Mouse (Mus musculus) cerebellum, postnatal 10 days (tissue): ENCODE data around the gene Gm17490.

Source experiments
- DNase-seq, 2 experiments: peaks; one replicate each; pipeline ENCODE4 v3.0.0; 2021; ENCODE audit warnings: mixed read lengths in 2 of 2

Gene Gm17490

GRCm38 (mm10) chr2:11625890-11626289 lies at the start of gene Gm17490:
Gene Gm17490, minus strand, starts transcription at chr2:11626264.
- DNase-seq, result no peak

DNA sequence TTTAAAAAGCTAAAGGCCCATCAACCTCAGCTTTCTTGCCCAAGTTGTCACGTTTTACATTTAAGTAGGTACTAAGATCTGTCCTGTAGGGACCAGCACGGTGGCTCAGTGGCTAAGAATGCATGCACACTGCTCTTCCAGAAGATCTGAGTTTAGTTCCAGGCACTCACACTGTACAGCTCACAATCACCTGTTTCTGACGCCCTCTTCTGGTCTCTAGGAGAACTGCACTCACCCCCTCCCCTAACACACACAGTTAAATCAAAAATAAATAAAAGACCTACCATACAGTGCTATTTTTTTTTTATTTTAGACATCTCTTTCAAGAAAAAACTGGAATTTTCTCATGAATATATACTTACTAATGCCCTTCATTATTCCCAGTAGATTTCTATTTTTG lies 46.1 kb upstream of the Gm17490 start:
- DNase-seq, result peak in 1 of 2 experiments; percentile 14

- DNase-seq, result no peak
Measured at GRCm38 (mm10) chr2:11665326-11665725, 39.3 kb upstream of the Gm17490 start.

GRCm38 (mm10) chr2:11664806-11665205 lies 38.7 kb upstream of the Gm17490 start:
- DNase-seq, result peak; percentile 10

DNA sequence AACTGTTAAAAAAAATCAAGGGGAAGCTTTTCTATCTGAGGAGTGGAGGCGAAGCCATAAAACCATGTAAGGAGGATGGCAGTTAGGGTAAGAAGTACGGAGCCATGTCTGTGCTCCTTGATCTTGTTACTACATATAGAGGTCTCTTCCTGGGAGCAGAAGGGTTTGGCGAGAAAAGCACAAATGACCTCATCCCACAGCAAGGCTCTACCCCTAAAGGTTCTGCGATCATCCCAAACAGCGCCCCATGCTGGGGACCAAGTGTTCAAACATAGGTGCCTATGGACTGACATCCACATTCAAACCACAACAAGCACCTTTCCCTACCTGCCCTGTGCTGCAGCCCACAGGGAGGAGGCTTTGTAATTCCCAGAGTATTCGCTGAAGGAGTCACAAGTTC lies 38.3 kb upstream of the Gm17490 start:
- DNase-seq, result peak; percentile 72 to 74

DNA sequence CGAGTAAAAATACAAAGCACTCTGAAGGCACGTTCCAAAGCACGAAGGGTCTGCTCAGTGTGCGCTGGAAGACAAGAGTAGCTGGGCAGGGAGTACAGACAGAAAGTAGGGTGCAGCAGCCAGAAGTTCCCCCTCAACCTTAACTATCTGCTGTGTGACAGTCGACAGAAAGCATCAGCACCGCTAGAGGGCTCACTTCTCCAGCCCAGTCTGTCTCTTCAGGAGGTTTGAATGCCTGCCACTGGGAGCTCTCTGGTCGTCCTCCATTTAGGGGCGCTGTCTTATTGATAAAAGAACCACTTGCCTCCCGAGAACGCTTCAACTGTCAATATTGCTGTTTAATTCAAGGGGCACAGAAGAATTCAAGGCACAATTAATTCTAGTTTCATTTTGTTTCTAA lies 37.9 kb upstream of the Gm17490 start:
- DNase-seq, result peak; percentile 92 to 93

DNA sequence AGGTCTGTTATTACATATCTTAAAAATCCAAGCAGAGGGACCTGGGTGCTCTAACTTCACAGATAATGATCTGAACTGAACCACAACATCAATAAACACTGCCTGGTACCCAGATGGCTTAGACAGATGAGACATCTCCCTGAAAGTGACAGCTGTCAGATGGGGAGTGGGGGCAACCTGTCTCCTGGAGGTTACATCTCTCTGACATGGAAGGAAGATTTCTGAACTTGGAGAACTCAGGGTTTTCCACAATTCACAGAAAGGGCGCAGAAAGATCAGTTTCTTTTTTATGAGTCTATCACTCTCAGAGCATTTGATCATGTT lies 36.8 kb upstream of the Gm17490 start:
- no peak for DNase-seq

DNA sequence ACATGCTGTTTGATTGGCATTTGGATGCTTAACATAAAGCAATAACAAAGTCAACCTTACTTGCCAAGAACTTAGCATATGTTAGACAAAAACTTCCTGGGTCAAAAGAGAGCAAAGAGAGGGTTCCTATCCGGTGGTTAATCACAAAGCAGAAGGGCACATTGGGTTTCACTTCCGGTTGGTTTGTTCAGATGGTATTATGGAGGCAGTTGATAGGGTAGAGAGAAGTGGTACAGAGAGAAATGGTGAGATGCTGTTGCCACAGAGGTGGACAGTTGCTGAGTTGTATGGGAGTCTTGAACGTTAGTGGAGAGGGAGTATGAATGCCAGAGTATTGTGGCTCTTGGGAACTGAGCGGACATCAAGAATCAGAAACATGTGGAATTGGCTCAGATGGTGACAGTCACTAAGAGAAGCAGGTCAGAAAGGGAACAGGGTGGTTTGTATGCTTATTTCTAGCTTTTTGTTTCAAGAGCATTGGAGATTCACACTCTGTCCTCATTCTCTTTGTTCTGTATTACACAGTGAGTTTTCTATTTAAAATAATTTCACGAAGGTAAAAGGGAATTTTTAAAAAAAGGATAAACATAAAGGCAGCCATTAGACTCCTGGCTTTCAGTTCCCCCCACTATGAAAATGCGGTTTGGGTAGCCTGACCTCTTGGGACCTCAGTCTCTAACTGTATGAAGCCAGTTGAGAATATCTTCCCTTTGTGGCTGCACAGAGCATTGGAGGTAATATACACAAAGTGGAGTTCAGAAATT lies 36.3 kb upstream of the Gm17490 start:
- no peak for DNase-seq

DNA sequence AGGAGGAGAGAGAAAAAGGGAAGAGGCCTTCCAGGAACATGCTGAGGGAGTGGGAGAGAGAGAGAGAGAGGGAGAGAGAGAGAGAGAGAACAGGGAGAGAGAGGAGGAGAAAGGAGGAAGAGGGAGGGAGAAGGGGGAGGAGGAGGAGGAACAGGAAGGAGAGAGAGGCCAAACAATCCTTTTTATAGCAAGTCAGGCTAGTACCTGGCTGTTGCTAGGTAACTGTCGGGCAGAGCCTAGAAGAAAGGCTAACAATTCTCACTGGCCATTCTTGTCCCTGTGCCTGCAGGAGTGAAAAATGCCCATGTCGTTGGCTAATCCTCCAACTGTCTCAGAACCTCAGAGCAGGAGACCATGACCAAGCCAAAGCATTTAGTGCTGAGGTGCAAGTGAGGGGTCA lies 33.2 kb upstream of the Gm17490 start:
- DNase-seq, result no peak

DNA sequence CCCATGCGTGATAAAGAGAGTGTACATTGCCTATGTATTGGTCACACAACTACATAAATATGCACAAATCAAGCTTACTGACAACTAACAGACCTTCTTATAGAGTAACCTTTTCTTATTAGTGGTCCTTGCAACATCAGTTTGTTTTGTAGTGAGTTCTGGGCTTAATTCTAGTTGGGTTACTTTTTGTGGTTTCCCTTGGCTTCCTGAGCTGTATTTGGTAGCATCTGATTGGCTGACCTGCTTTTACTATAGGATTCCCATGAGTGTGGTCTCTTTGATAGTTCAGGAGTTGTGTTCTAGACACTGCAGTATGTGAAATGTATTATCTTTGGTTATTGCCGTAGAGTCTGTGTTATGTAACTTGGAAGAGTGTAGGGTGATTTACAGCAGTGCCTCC lies 31.5 kb upstream of the Gm17490 start:
- DNase-seq, result no peak

GRCm38 (mm10) chr2:11654990-11655931 lies 29.2 kb upstream of the Gm17490 start:
- no peak for DNase-seq

- DNase-seq, result no peak
Measured at GRCm38 (mm10) chr2:11653780-11654179, 27.7 kb upstream of the Gm17490 start.

- DNase-seq, result no peak
Measured at GRCm38 (mm10) chr2:11653330-11653729, 27.3 kb upstream of the Gm17490 start.

- DNase-seq, result no peak
Measured at GRCm38 (mm10) chr2:11652780-11653179, 26.7 kb upstream of the Gm17490 start.

GRCm38 (mm10) chr2:11652196-11652595 lies 26.1 kb upstream of the Gm17490 start:
- no peak for DNase-seq

DNA sequence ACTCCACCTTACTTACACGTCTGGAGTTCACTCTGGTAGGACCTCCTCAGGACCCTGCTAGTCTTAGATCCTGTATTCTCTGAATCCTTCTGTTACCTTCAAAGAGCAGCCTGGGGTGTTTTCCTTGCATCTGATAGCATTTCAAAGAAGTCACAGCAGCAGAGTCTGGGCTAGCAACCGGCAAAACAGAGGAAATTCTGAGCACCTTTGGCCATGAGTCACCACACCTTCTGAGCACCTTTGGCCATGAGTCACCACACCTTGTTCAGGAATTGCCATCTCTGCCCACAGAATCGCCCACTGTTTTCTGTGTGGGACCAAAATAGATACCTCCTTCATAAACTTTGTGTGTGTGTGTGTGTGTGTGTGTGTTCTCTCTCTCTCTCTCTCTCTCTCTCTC lies 25.4 kb upstream of the Gm17490 start:
- DNase-seq, result no peak

GRCm38 (mm10) chr2:11645297-11645696 lies 19.2 kb upstream of the Gm17490 start:
- no peak for DNase-seq

GRCm38 (mm10) chr2:11644057-11644456 lies 18.0 kb upstream of the Gm17490 start:
- DNase-seq, result no peak

DNA sequence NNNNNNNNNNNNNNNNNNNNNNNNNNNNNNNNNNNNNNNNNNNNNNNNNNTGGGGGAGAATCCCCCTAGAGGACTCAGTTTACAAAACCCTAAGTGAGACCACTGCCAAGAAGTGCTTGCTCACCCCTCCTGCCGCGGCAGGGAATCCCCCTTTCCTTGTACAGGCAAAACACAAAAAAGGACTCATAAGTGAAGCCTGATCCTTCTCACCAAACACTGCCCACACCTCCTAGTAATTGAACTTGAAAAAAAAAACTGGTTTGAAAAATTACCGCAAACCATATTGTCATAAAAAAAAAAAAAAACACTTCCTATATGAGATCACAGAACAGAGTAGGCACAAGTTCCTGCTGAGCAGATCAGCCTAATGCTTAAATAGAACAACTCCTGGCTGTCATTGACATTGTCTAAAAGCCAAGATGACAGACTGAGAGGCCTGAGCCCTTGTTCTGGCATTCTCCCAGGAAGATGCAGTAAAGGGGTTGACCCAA lies 16.4 kb upstream of the Gm17490 start, which contains the start of gene Il2ra:
Gene Il2ra, plus strand, starts transcription at position 357 of the 491 bp plus-strand sequence.
- peak in 1 of 2 experiments; percentile 4 for DNase-seq

- no peak for DNase-seq
Measured at GRCm38 (mm10) chr2:11637115-11637514, 11.1 kb upstream of the Gm17490 start.

- no peak for DNase-seq
Measured at GRCm38 (mm10) chr2:11636138-11636480, 10.0 kb upstream of the Gm17490 start.

- DNase-seq, result no peak
Measured at GRCm38 (mm10) chr2:11635471-11636137, 9.5 kb upstream of the Gm17490 start.

- no peak for DNase-seq
Measured at GRCm38 (mm10) chr2:11635035-11635434, 9.0 kb upstream of the Gm17490 start.
